ENCODE assay signal across 8 mouse cellular contexts in the genomic region with DNA sequence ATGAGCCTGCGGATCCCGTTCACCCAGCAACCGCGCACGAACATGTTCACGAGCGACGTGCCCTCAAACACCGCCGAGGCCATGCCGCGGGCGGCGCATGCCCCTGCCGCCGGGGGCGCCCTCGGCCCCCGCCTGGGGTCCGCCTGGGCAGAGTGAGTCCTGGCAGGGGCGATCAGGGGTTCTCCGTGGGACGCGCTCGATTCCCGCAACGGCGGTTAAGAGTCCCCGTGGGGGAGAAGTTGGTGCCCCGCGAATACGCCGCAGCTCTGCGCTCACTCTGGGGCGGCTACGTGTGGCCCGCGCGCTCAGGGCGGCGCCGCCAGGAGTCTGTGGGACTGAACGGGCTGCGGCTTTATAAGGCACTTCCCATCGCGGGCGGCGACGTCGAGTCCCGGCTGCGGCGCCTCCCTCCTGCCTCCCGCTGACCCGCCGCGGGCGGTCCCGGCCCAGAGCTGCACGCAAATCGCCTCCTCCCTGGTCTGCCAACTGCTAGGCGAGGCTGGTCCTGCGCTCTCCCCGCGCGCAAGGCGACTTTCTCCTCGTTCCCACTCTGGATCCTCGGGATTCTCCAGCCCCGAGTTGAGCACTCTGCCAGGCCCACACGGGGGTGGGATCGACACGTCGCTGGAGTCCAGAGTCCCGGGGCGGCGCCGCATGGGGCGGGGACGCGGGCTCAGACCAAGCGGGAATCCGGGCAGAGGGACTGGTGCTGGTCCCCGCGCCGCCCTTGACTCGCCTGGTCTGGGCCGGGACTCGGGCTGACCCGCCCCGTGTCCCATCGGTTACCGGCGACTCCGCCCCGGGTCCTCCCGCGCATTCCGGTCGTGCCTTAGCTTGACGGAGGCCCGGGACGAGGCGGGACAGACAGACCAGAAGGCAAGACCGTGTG. TPM values are rescaled to one million over a fixed set of nuclear protein-coding genes. Genes with fewer than 3 reads are reported as not detected.
A peak's percentile ranks its signal among the peaks of the same experiment; 100 is the strongest.
DNase-seq lines count a peak whose midpoint lies in the region; ATAC-seq and TF ChIP-seq lines count a peak whose summit lies in the region.

No protein-coding gene starts in this region.

- no peaks in the 10 kb centered on the region for H3K36me3 ChIP-seq in G1E (replicated peaks)
- no peaks in the 10 kb centered on the region for H3K36me3 ChIP-seq in hindbrain, embryonic 14.5 days (replicated peaks; ENCODE audit: control insufficient read depth, insufficient read depth)
- H3K36me3 ChIP-seq in megakaryocyte, embryonic 14.5 days (replicated peaks; ENCODE audit: low read length): no peaks in the 10 kb centered on the region

- TF ChIP-seq POLR2A in brain, embryonic 14.5 days (IDR thresholded peaks at IDR 0.05; ENCODE audit: borderline replicate concordance, extremely low read depth, insufficient read depth, insufficient read length, poor library complexity, severe bottlenecking): no peak

- no peak for TF ChIP-seq CTCF in G1E (IDR thresholded peaks at IDR 0.05; ENCODE audit: low read depth, low read length)
- peak; percentile 47; the same call in 1 of the 2 replicates for TF ChIP-seq CTCF in brain, embryonic 14.5 days (IDR thresholded peaks at IDR 0.05; ENCODE audit: borderline replicate concordance, extremely low read depth, insufficient read depth, insufficient read length)

- H3K27me3 ChIP-seq in G1E (ENCODE audit: insufficient read depth, low read length): peaks cover 18% of the 10 kb centered on the region; the same call in 1 of the 2 replicates
- peaks cover 41% of the 10 kb centered on the region for H3K27me3 ChIP-seq in hindbrain, embryonic 14.5 days (ENCODE audit: control insufficient read depth, insufficient read depth, low read length)
- H3K27me3 ChIP-seq in megakaryocyte, embryonic 14.5 days (replicated peaks): peaks cover 93% of the 10 kb centered on the region

- no peaks in the 10 kb centered on the region for H3K4me1 ChIP-seq in G1E (ENCODE audit: insufficient read depth, low read depth, low read length)
- peaks cover 20% of the 10 kb centered on the region for H3K4me1 ChIP-seq in hindbrain, embryonic 14.5 days (replicated peaks; ENCODE audit: control insufficient read depth, insufficient read depth, low read length)
- H3K4me1 ChIP-seq in megakaryocyte, embryonic 14.5 days: peaks cover 20% of the 10 kb centered on the region

- H3K9me3 ChIP-seq in G1E (replicated peaks): peaks cover 19% of the 10 kb centered on the region
- no peaks in the 10 kb centered on the region for H3K9me3 ChIP-seq in hindbrain, embryonic 14.5 days (ENCODE audit: control insufficient read depth, low read length)
- peaks cover 6% of the 10 kb centered on the region; the same call in 1 of the 2 replicates for H3K9me3 ChIP-seq in megakaryocyte, embryonic 14.5 days

- peak overlapping the region; percentile 54; the same call in 1 of the 2 replicates for H3K27ac ChIP-seq in hindbrain, embryonic 14.5 days

- WGBS in hindbrain, embryonic 14.5 days: under 1% methylated on average over 101 of the region's 105 CpGs

- peak overlapping the region; percentile 14; the same call in 1 of the 2 replicates for H3K4me3 ChIP-seq in G1E (ENCODE audit: low read depth, low read length)
- peak overlapping the region; percentile 55 for H3K4me3 ChIP-seq in hindbrain, embryonic 14.5 days (replicated peaks; ENCODE audit: low read length)
- peak overlapping the region; percentile 93 for H3K4me3 ChIP-seq in megakaryocyte, embryonic 14.5 days (replicated peaks)

- H3K9ac ChIP-seq in hindbrain, embryonic 14.5 days: peak overlapping the region; percentile 63

- peak overlapping the region; percentile 98 for H3K4me2 ChIP-seq in hindbrain, embryonic 14.5 days (replicated peaks)

- intact Hi-C loops in left cerebral cortex, postnatal 25 days (cut with DNase I): loop anchor here (2.0 kb wide), 1 partner anchor 142 kb away; no protein-coding TSS in a partner anchor

- no peak for ATAC-seq in G1E (ENCODE audit: extremely low read depth, insufficient number of reproducible peaks, low FRiP score, poor library complexity, severe bottlenecking)
- ATAC-seq in hindbrain, embryonic 14.5 days (ENCODE audit: low FRiP score): peak; percentile 66

- DNase-seq in G1E (ENCODE audit: low spot score): no peak
- peak; percentile 57 for DNase-seq in brain, embryonic 14.5 days (ENCODE audit: low read depth)
- peak; percentile 51 to 59 for DNase-seq in gastrocnemius, adult 8-10 months (ENCODE audit: low spot score in 2 of 2)
- DNase-seq in hindbrain, embryonic 14.5 days (ENCODE audit: low spot score): peak; percentile 54
- DNase-seq in left cerebral cortex, postnatal 25 days (ENCODE audit: low spot score in 2 of 2): peak; percentile 20 to 31
- peak; percentile 43 for DNase-seq in right cerebral cortex, postnatal 25 days
- DNase-seq in urinary bladder, postnatal 25 days (ENCODE audit: low spot score): peak; percentile 70

RNA-seq across cellular contexts. Expression of gene Pxdc1, which starts 0.7 kb away (rescaled TPM):
- total RNA-seq in G1E (2014; fragmentation: Nextera tagmentation): not detected in 2 replicates
- total RNA-seq in G1E (2017): 0.11 TPM in 1 of 2 replicates, not detected in the other
- not detected in 2 replicates for polyA plus RNA-seq in G1E (2012)
- polyA plus RNA-seq in brain, embryonic 14.5 days (2012; rRNA removed): 7.9 and 9.9 TPM in 2 replicates
- total RNA-seq in gastrocnemius, adult 8-10 months (2022): 1 to 10 TPM; 3.2 to 5.4 (median 5.1) TPM
- polyA plus RNA-seq in hindbrain, embryonic 14.5 days (2014; fragmentation: Nextera tagmentation; extraction: Ambion mirVana): 10.4 and 13.2 TPM in 2 replicates
- 1 to 10 TPM; 5.9 to 7.1 TPM for total RNA-seq in left cerebral cortex, postnatal 25 days (2021)
- 6.4 and 7.2 TPM in 2 replicates for polyA plus RNA-seq in megakaryocyte, embryonic 14.5 days (2012; ENCODE audit: insufficient read depth, low replicate concordance)

Comparison
In these comparisons a context has a peak if more than half of its experiments do, and no peak if none do; other contexts are left out.
1. H3K4me3 ChIP-seq: peak in every context shown above with its lines; median percentile 93 in megakaryocyte, embryonic 14.5 days; 55 in hindbrain, embryonic 14.5 days; 14 in G1E.